Mouse (Mus musculus): ENCODE results near the gene Polrmt.
A peak's percentile ranks its signal among the peaks of the same experiment; 100 is the strongest.

Gene Polrmt

GRCm38 (mm10) chr10:79745898-79746773, at the start of gene Polrmt:
Gene Polrmt, minus strand, starts transcription at chr10:79746581.
- DNase-seq (ENCODE audit: low read depth, low spot score) = peak; percentile 92

GRCm38 (mm10) chr10:79795905-79796304, 49.5 kb upstream of the Polrmt start:
- no peak for DNase-seq (ENCODE audit: low read depth, low spot score)

DNA sequence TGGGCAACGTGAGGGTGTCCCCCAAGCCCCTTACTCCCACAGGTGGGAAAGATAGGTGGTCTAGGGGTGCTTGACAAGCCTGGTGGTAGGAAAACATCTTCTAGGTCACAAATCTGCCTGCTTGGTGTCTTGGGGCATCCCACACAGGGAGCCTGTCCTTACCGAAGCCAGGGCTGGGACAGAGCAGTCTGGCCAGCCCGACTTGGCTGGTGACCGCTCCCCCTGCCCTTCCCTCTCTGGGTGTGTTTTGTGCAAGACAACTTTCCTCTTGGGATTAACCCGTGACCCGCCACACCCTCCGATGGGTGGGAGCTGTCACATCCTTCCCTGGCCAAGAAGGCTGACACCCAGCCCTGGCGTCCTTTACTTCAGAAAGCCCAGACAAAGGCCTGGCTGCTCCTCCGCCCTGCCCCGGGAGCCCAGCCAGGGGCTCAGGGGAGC, 48.1 kb upstream of the Polrmt start:
- DNase-seq (ENCODE audit: low read depth, low spot score) = no peak

DNA sequence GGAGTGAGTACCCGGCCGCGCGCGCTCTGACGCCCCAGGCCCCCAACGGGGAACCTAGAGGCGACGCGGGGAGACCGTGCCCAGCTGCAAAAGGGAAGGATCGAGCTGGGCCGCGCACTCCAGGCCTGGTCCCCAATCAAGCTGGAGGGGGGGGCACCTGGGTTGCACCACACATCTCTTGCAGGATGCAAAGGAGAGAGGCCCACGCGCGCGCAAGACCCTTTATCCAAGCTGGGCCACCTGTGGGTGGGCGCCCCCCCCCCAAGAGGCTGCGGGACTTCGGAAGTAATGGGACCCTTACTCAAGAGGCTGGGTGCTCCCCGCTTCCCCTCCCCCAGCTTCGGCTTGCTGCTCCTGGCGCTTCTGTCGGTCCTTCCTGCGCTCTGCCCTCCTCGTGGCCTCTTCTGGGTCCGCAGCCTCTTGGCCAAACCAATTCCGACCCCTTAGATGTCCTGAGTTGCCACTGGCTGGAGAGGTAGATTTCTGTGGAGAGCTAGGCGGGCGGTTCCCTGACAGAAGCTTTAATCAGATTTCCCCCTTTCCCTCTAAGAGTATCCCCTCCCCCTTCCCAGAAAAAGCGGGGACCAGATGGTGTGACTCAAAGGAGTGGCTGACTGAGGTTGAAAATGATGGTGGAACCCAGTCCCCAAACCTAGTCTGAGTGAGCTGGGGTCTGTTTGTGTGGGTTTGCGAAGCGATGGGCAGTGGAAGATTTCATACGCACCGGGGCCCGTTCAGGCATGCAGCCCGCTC, 47.5 kb upstream of the Polrmt start:
- no peak for DNase-seq (ENCODE audit: low read depth, low spot score)

- peak; percentile 53 for DNase-seq (ENCODE audit: low read depth, low spot score)
Observed at GRCm38 (mm10) chr10:79793051-79793737, 46.8 kb upstream of the Polrmt start, which contains the start of gene Palm. Gene Palm, plus strand, starts transcription at chr10:79793572.

- no peak for DNase-seq (ENCODE audit: low read depth, low spot score)
Observed at GRCm38 (mm10) chr10:79792339-79793040, 46.1 kb upstream of the Polrmt start.

GRCm38 (mm10) chr10:79790861-79791260, 44.5 kb upstream of the Polrmt start, which contains the start of gene Prss57:
Gene Prss57, minus strand, starts transcription at chr10:79790961.
- DNase-seq (ENCODE audit: low read depth, low spot score) = no peak

- no peak for DNase-seq (ENCODE audit: low read depth, low spot score)
Observed at GRCm38 (mm10) chr10:79789581-79789980, 43.2 kb upstream of the Polrmt start.

DNA sequence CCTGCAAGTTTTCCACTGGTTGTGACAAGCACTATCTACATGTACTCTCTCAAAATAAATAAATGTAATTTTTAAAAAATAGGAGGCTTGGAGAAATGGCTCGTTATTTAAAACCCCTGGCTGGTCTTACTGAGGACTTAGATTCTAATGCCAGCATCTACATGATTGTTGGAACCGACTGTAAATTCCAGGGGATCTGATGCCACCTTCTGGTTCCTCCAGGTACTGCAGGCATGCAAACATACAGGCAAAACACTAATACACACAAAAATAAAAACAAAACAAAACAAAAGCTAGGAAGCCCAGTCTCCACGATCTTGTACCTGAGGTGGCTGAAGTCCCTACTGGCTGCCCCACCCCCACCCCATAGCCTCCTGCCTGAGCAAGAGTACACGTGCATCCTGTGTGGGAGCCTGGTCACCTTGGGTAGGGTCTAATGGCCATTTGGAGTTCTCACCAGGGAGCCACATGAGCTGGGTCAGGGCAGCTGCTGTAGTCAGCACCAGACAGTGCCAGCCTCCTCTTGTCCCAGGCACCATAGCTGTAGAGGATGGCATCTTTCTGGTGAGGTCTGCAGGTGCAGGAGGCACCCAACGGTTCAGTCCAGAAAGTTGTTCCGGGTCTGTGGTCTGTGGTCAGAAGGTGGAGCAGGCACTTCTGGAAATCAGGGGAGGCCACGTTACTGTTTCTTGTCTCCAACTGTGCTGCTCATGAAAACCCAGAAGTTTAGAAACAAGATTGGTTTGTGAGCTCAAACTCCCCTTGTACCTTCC, 42.2 kb upstream of the Polrmt start:
- peak; percentile 54 for DNase-seq (ENCODE audit: low read depth, low spot score)

GRCm38 (mm10) chr10:79783920-79784800, 37.8 kb upstream of the Polrmt start:
- no peak for DNase-seq (ENCODE audit: low read depth, low spot score)

GRCm38 (mm10) chr10:79783050-79783449, 36.7 kb upstream of the Polrmt start:
- no peak for DNase-seq (ENCODE audit: low read depth, low spot score)

GRCm38 (mm10) chr10:79781956-79782355, 35.6 kb upstream of the Polrmt start:
- no peak for DNase-seq (ENCODE audit: low read depth, low spot score)

DNA sequence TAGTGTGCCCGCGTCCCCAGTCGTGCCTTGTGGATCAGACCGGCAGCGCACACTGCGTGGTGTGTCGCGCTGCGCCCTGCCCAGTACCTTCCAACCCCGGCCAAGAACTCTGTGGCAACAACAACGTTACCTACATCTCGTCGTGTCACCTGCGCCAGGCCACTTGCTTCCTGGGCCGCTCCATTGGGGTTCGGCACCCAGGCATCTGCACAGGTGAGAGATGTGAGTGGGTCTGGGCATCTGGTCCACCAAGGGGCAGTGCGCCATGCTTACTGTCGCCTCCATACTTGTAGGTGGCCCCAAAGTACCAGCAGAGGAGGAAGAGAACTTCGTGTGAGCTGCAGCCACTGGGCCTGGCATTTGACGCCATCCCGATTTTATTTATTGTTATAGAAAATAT, 34.8 kb upstream of the Polrmt start:
- DNase-seq (ENCODE audit: low read depth, low spot score) = no peak

- peak; percentile 64 for DNase-seq (ENCODE audit: low read depth, low spot score)
Observed at GRCm38 (mm10) chr10:79780664-79781015, 34.3 kb upstream of the Polrmt start.

- peak; percentile 97 for DNase-seq (ENCODE audit: low read depth, low spot score)
Observed at GRCm38 (mm10) chr10:79779784-79780663, 33.6 kb upstream of the Polrmt start.

DNA sequence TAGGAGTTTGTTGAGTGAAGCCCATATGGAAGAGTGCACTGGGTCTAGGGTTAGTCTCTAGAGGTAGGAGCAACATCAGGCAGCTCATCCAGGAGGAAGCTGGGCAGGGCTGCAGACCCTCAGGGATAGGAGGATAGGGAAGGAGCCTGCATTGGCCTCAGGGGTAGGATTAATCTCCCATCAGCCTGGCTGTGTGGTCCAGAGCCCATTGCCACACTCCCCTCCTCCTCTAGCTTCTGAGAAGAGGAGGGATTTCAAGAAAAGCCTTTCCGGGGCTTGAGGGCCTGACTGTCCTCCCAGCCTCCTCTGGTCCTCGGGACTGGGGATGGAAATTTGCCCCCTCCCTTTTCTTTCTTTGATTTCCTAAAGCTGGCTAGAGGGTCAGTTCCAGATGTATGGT, 32.8 kb upstream of the Polrmt start:
- DNase-seq (ENCODE audit: low read depth, low spot score) = no peak

DNA sequence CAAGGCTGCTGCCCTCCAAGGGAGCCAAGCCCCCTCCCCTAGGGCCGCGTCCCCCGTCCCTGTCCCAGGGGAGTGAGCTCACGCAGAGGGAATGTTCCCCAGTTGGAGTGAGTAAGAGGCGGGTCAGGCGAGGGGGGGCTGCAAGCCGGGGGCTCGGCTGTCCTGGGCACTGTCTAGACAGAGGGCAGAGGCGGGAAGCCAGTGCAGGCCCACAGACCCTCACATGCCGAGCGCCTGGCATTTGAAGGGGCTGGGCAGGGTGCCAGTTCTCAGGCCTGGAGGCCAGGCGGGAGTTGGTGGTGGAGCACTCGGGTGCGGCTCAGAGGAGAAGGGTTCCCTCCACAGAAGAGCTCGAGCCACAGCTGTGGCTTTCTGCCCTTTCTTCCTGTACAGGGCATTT, 31.6 kb upstream of the Polrmt start:
- DNase-seq (ENCODE audit: low read depth, low spot score) = no peak

GRCm38 (mm10) chr10:79777103-79777531, 30.7 kb upstream of the Polrmt start, which contains the start of gene Fstl3:
Gene Fstl3, plus strand, starts transcription at chr10:79777272.
- DNase-seq (ENCODE audit: low read depth, low spot score) = no peak

Measured in retina, adult 2 months (tissue).